Mouse (Mus musculus): ENCODE data around the gene 4933430I17Rik. TPM values are rescaled to one million over a fixed set of nuclear protein-coding genes. Genes with fewer than 3 reads are reported as not detected.

Gene 4933430I17Rik
- polyA plus RNA-seq, 1 experiment from 2014 or later: 0.41 TPM

DNA sequence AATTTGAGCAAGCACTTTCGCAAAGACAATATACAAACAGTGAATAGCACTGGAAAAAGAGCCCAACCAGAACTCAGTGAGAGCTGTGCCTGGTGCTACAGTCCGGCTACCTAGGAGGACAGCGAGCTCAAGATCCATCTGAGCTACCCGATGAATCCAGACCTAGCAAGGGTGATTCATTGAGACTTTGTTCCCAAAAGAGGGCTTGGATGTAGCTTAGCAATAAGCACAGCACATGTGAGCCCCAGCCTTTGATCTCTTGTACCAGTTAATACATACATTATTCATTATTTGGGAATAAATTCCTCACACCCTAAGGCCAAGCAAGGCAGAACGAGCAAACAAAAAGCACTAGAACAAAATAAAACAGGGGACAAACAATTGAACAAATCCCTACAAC lies 69.3 kb downstream of the 4933430I17Rik start:
- Histone ChIP-seq H3K4me1 (ENCODE audit: control insufficient read depth, insufficient read depth, low read length) (peaks cover 7% of the 10 kb centered on the region), H3K27me3 (ENCODE audit: control insufficient read depth, insufficient read depth, low read length) (peaks cover 24% of the 10 kb centered on the region), H3K4me2 (ENCODE audit: low read depth, low read length) (no peak overlapping the region), H3K9ac (ENCODE audit: low read length) (no peak overlapping the region), H3K27ac (ENCODE audit: low read length) (no peak overlapping the region), H3K4me3 (ENCODE audit: low read length) (no peak overlapping the region), H3K36me3 (ENCODE audit: control insufficient read depth, insufficient read depth) (no peaks in the 10 kb centered on the region), H3K9me3 (replicated peaks; ENCODE audit: control insufficient read depth, low read length) (no peaks in the 10 kb centered on the region)
- WGBS: 79% methylated on average over 5 of the region's 5 CpGs
- no peak for ATAC-seq (replicated peaks; ENCODE audit: extremely low read depth, insufficient read depth, low FRiP score)

DNA sequence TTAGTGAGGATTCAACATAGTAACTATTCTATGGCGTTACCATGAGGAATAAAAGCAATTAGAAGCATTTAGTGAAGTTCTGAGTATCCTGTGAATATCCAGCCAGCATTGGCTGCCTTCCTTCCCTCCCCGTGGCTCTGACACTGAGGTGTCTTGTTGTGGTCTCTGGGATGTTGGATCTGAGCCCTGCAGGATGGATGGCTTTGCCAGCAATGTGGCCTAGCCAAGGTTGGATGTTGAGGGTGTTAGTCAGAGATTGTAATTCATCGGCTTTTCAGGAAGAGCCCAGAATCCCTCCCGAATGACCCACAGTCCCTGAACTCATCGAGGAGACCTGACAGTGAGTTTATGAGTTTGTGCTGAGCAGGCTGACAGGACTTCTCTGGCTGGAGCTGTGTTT lies 70.9 kb downstream of the 4933430I17Rik start:
- no peak overlapping the region for H3K4me2 ChIP-seq (ENCODE audit: low read depth, low read length)
- WGBS: 52% methylated on average over 5 of the region's 5 CpGs
- ATAC-seq (replicated peaks; ENCODE audit: extremely low read depth, insufficient read depth, low FRiP score): no peak; the same call in 1 of the 2 replicates
- H3K36me3 ChIP-seq (ENCODE audit: control insufficient read depth, insufficient read depth): no peaks in the 10 kb centered on the region
- H3K27ac ChIP-seq (ENCODE audit: low read length): 0 out of 2 replicates have a peak overlapping the region, but pooled peaks have one; percentile 3
- peaks cover 4% of the 10 kb centered on the region for H3K4me1 ChIP-seq (ENCODE audit: control insufficient read depth, insufficient read depth, low read length)
- H3K4me3 ChIP-seq (ENCODE audit: low read length): no peak overlapping the region
- H3K9ac ChIP-seq (ENCODE audit: low read length): no peak overlapping the region
- H3K9me3 ChIP-seq (replicated peaks; ENCODE audit: control insufficient read depth, low read length): 0 out of 2 replicates have a peak, but pooled peaks cover 3% of the 10 kb centered on the region
- H3K27me3 ChIP-seq (ENCODE audit: control insufficient read depth, insufficient read depth, low read length): peaks cover 26% of the 10 kb centered on the region

Other genes with a start within 250 kb of the 4933430I17Rik start
- 18.0 and 18.9 TPM in 2 replicates for gene Fkbp15, start 164.8 kb upstream of the 4933430I17Rik start, polyA plus RNA-seq (2015; fragmentation: Nextera tagmentation; extraction: Ambion mirVana)
- 42.3 and 43.0 TPM in 2 replicates for gene Slc31a1, start 164.6 kb upstream of the 4933430I17Rik start, polyA plus RNA-seq (2015; fragmentation: Nextera tagmentation; extraction: Ambion mirVana)
- 83.0 and 85.5 TPM in 2 replicates for gene Cdc26, start 116.7 kb upstream of the 4933430I17Rik start, polyA plus RNA-seq (2015; fragmentation: Nextera tagmentation; extraction: Ambion mirVana)
- 12.8 and 15.0 TPM in 2 replicates for gene Prpf4, start 116.6 kb upstream of the 4933430I17Rik start, polyA plus RNA-seq (2015; fragmentation: Nextera tagmentation; extraction: Ambion mirVana)
- gene Rnf183, start 90.1 kb upstream of the 4933430I17Rik start, polyA plus RNA-seq (2015; fragmentation: Nextera tagmentation; extraction: Ambion mirVana): 0.17 and 0.26 TPM in 2 replicates
- 3.1 and 4.8 TPM in 2 replicates for gene Wdr31, start 54.5 kb upstream of the 4933430I17Rik start, polyA plus RNA-seq (2015; fragmentation: Nextera tagmentation; extraction: Ambion mirVana)
- gene Bspry, start 45.3 kb upstream of the 4933430I17Rik start, polyA plus RNA-seq (2015; fragmentation: Nextera tagmentation; extraction: Ambion mirVana): 3.4 and 6.3 TPM in 2 replicates
- 9.6 and 10.0 TPM in 2 replicates for gene Hdhd3, start 21.9 kb upstream of the 4933430I17Rik start, polyA plus RNA-seq (2015; fragmentation: Nextera tagmentation; extraction: Ambion mirVana)
- 57.6 and 69.8 TPM in 2 replicates for gene Alad, start 5.5 kb upstream of the 4933430I17Rik start, polyA plus RNA-seq (2015; fragmentation: Nextera tagmentation; extraction: Ambion mirVana)
- gene Pole3, start 301 bp upstream of the 4933430I17Rik start, polyA plus RNA-seq (2015; fragmentation: Nextera tagmentation; extraction: Ambion mirVana): 47.8 and 51.4 TPM in 2 replicates
- gene Rgs3, start 34.5 kb downstream of the 4933430I17Rik start, polyA plus RNA-seq (2015; fragmentation: Nextera tagmentation; extraction: Ambion mirVana): 62.8 and 63.1 TPM in 2 replicates